Mouse (Mus musculus) liver, postnatal 0 days (tissue): ENCODE measurements around the gene Slc5a9. TPM values are rescaled to one million over a fixed set of nuclear protein-coding genes. Genes with fewer than 3 reads are reported as not detected.
"Not testable (repeated sequence)": the region's sequence is repeated elsewhere in the genome, so short reads cannot be mapped to it uniquely, and the experiment has no call there.

Experiments used
- ATAC-seq: fragments of 200-750 bp; cut with Nextera tagmentation; 2 replicates; pipeline ENCODE4 v1.8.0; 2017; ENCODE audit warnings: mild to moderate bottlenecking, moderate library complexity
- DNase-seq: peaks from one replicate; pipeline ENCODE4 v3.0.0-alpha.2; 2016
- H3K27ac ChIP-seq: fragments of 300-500 bp; sonication (generic); 2 replicates; pipeline ENCODE4 v1.5.1; 2014; ENCODE audit warnings: antibody characterized with exemption, moderate library complexity, mild to moderate bottlenecking, low read depth
- H3K27me3 ChIP-seq: fragments of 300-500 bp; sonication (generic); 2 replicates; pipeline ENCODE4 v1.6.1; 2014; ENCODE audit warnings: low read length, control low read depth, mixed read lengths; ENCODE audit not compliant: insufficient read depth
- H3K36me3 ChIP-seq: fragments of 300-500 bp; sonication (generic); replicated peaks from 2 replicates; pipeline ENCODE4 v1.6.1; 2014; ENCODE audit warnings: mild to moderate bottlenecking, control low read depth, low read length, moderate library complexity, mixed read lengths; ENCODE audit not compliant: insufficient read depth
- H3K4me1 ChIP-seq: fragments of 300-500 bp; sonication (generic); 2 replicates; pipeline ENCODE4 v1.6.1; 2014; ENCODE audit warnings: antibody characterized with exemption, mild to moderate bottlenecking, control low read depth; ENCODE audit not compliant: insufficient read depth
- H3K4me2 ChIP-seq: fragments of 300-500 bp; sonication (generic); 2 replicates; pipeline ENCODE4 v1.6.1; 2014; ENCODE audit warnings: low read depth, mild to moderate bottlenecking, low read length, moderate library complexity, mixed read lengths
- H3K4me3 ChIP-seq: fragments of 300-500 bp; sonication (generic); 2 replicates; pipeline ENCODE4 v1.5.1; 2014; ENCODE audit warnings: low read depth, low read length
- H3K9ac ChIP-seq: fragments of 300-500 bp; sonication (generic); replicated peaks from 2 replicates; pipeline ENCODE4 v1.6.1; 2014; ENCODE audit warnings: mild to moderate bottlenecking, moderate library complexity
- H3K9me3 ChIP-seq: fragments of 300-500 bp; sonication (generic); 2 replicates; pipeline ENCODE4 v1.6.1; 2016; ENCODE audit warnings: mild to moderate bottlenecking, control low read depth, low read length, mixed read lengths
- CTCF ChIP-seq: sonication (generic); IDR thresholded peaks from 2 replicates; pipeline ENCODE4 v1.5.1; 2016; ENCODE audit warnings: antibody characterized with exemption, low read depth
- EP300 ChIP-seq: IDR thresholded peaks from 2 replicates; pipeline ENCODE4 v1.6.1; 2016; ENCODE audit warnings: antibody characterized with exemption, low read depth, mild to moderate bottlenecking
- WGBS: fragments of 180-500 bp; shearing (Covaris S2); extraction: QIAGEN DNeasy Blood & Tissue Kit; methylation state at CpG from one replicate; pipeline ENCODE4 v1.1.7; 2014; ENCODE audit not compliant: insufficient replicate concordance; 5-methylcytosine and 5-hydroxymethylcytosine counted together
- polyA plus RNA-seq: library from polyadenylated mRNA; unstranded; fragments of >200 nt; fragmentation: Nextera tagmentation; extraction: Ambion mirVana; gene quantifications from 2 replicates; pipeline ENCODE4 v1.2.1, GENCODE M21; 2015

Slc5a9 gene
- not detected in 2 replicates for polyA plus RNA-seq

- Histone ChIP-seq H3K4me2 (no peak within 1 kb of the TSS), H3K27ac (no peak within 1 kb of the TSS), H3K36me3 (no peaks in the 10 kb centered on the region), H3K9ac (no peak within 1 kb of the TSS), H3K4me3 (no peak within 1 kb of the TSS), H3K4me1 (no peaks in the 10 kb centered on the region), H3K9me3 (no peaks in the 10 kb centered on the region), H3K27me3 (no peaks in the 10 kb centered on the region)
- ATAC-seq (no peak), DNase-seq (no peak)
- TF ChIP-seq EP300 (no peak), CTCF (no peak)
Observed at GRCm38 (mm10) chr4:111902775-111903174, at the start of gene Slc5a9. Gene Slc5a9, minus strand, starts transcription at chr4:111902918.

GRCm38 (mm10) chr4:111919092-111919491 lies 16.4 kb upstream of the Slc5a9 start, which contains the start of gene Skint8:
Gene Skint8, plus strand, starts transcription at chr4:111919392.
- no peak within 1 kb of the TSS for H3K4me2 ChIP-seq
- no peak within 1 kb of the TSS for H3K9ac ChIP-seq
- no peak for ATAC-seq
- no peaks in the 10 kb centered on the region for H3K27me3 ChIP-seq
- no peaks in the 10 kb centered on the region for H3K36me3 ChIP-seq
- H3K4me1 ChIP-seq = no peaks in the 10 kb centered on the region
- no peak for DNase-seq
- WGBS = 65% methylated on average over 1 of the region's 1 CpGs
- H3K9me3 ChIP-seq = no peaks in the 10 kb centered on the region
- TF ChIP-seq CTCF (no peak), EP300 (no peak)
- no peak within 1 kb of the TSS for H3K4me3 ChIP-seq
- no peak within 1 kb of the TSS for H3K27ac ChIP-seq

GRCm38 (mm10) chr4:111907926-111908325 lies 5.2 kb upstream of the Slc5a9 start:
- no peak for ATAC-seq

GRCm38 (mm10) chr4:111901473-111901872 lies 1.2 kb downstream of the Slc5a9 start:
- H3K4me2 ChIP-seq = no peak overlapping the region
- DNase-seq (no peak), ATAC-seq (no peak)
- H3K9me3 ChIP-seq = no peaks in the 10 kb centered on the region
- H3K27ac ChIP-seq = no peak overlapping the region
- no peak overlapping the region for H3K4me3 ChIP-seq
- TF ChIP-seq EP300 (no peak), CTCF (no peak)
- H3K4me1 ChIP-seq = no peaks in the 10 kb centered on the region
- H3K9ac ChIP-seq = no peak overlapping the region
- H3K36me3 ChIP-seq = no peaks in the 10 kb centered on the region
- 80% methylated on average over 1 of the region's 1 CpGs for WGBS
- H3K27me3 ChIP-seq = no peaks in the 10 kb centered on the region

More at GRCm38 (mm10) chr4:111907926-111908325, 5.2 kb upstream of the Slc5a9 start:
- H3K36me3 ChIP-seq = no peaks in the 10 kb centered on the region
- H3K4me2 ChIP-seq = no peak overlapping the region
- H3K9ac ChIP-seq = no peak overlapping the region
- H3K27me3 ChIP-seq = no peaks in the 10 kb centered on the region
- H3K27ac ChIP-seq = no peak overlapping the region
- no peaks in the 10 kb centered on the region for H3K9me3 ChIP-seq
- no peak for DNase-seq
- no peak for TF ChIP-seq EP300
- peak; percentile 67 for TF ChIP-seq CTCF
- WGBS = 27% methylated on average over 2 of the region's 2 CpGs
- no peaks in the 10 kb centered on the region for H3K4me1 ChIP-seq
- no peak overlapping the region for H3K4me3 ChIP-seq

GRCm38 (mm10) chr4:111900491-111900890 lies 2.2 kb downstream of the Slc5a9 start:
- H3K9ac ChIP-seq, H3K4me2 ChIP-seq, H3K4me3 ChIP-seq, H3K9me3 ChIP-seq, H3K36me3 ChIP-seq, ATAC-seq, H3K4me1 ChIP-seq, H3K27ac ChIP-seq, H3K27me3 ChIP-seq, DNase-seq: not testable (repeated sequence)
- WGBS = 68% methylated on average over 1 of the region's 1 CpGs

- Histone ChIP-seq H3K4me1 (no peaks in the 10 kb centered on the region), H3K36me3 (no peaks in the 10 kb centered on the region), H3K4me3 (no peak overlapping the region), H3K9ac (no peak overlapping the region), H3K9me3 (no peaks in the 10 kb centered on the region), H3K27me3 (no peaks in the 10 kb centered on the region), H3K4me2 (no peak overlapping the region), H3K27ac (no peak overlapping the region)
- DNase-seq (no peak), ATAC-seq (no peak)
- TF ChIP-seq CTCF (no peak), EP300 (no peak)
- whole genome bisulfite sequencing = 55% methylated on average over 4 of the region's 4 CpGs
Observed at GRCm38 (mm10) chr4:111898566-111898965, 4.2 kb downstream of the Slc5a9 start.

GRCm38 (mm10) chr4:111897755-111898154 lies 5.0 kb downstream of the Slc5a9 start:
- TF ChIP-seq EP300 (no peak), CTCF (no peak)
- Histone ChIP-seq H3K9ac (no peak overlapping the region), H3K36me3 (no peaks in the 10 kb centered on the region), H3K4me1 (no peaks in the 10 kb centered on the region), H3K27ac (no peak overlapping the region), H3K27me3 (no peaks in the 10 kb centered on the region), H3K4me2 (no peak overlapping the region), H3K4me3 (no peak overlapping the region), H3K9me3 (no peaks in the 10 kb centered on the region)
- no peak for ATAC-seq
- 33% methylated on average over 1 of the region's 1 CpGs for WGBS
- DNase-seq = no peak
